Mouse (Mus musculus) midbrain, embryonic 10.5 days (tissue): ENCODE measurements around the gene Micall1. TPM values are rescaled to one million over a fixed set of nuclear protein-coding genes. Genes with fewer than 3 reads are reported as not detected.
A peak's percentile ranks its signal among the peaks of the same experiment; 100 is the strongest.

ENCODE experiments used
- DNase-seq: peaks from one replicate; pipeline ENCODE4 v3.0.0-alpha.2; 2017; ENCODE audit warnings: low spot score
- H3K27ac ChIP-seq: fragments of 300-500 bp; sonication (generic); replicated peaks from 2 replicates; pipeline ENCODE4 v1.5.1; 2016; ENCODE audit warnings: mild to moderate bottlenecking
- H3K27me3 ChIP-seq: fragments of 300-500 bp; sonication (generic); 2 replicates; pipeline ENCODE4 v1.6.1; 2016; ENCODE audit warnings: low read depth, mild to moderate bottlenecking; ENCODE audit not compliant: poor library complexity, severe bottlenecking
- H3K36me3 ChIP-seq: fragments of 300-500 bp; sonication (generic); 2 replicates; pipeline ENCODE4 v1.6.1; 2016; ENCODE audit warnings: mild to moderate bottlenecking, moderate library complexity
- H3K4me1 ChIP-seq: fragments of 300-500 bp; sonication (generic); 2 replicates; pipeline ENCODE4 v1.6.1; 2016
- H3K4me3 ChIP-seq: fragments of 300-500 bp; sonication (generic); 2 replicates; pipeline ENCODE4 v1.5.1; 2016; ENCODE audit warnings: mild to moderate bottlenecking, moderate library complexity
- H3K9me3 ChIP-seq: fragments of 300-500 bp; sonication (generic); replicated peaks from 2 replicates; pipeline ENCODE4 v1.6.1; 2016; ENCODE audit warnings: mild to moderate bottlenecking
- WGBS: fragments of 180-500 bp; shearing (Covaris S2); methylation state at CpG from one replicate; pipeline ENCODE4 v1.1.7; 2016; 5-methylcytosine and 5-hydroxymethylcytosine counted together
- polyA plus RNA-seq: library from polyadenylated mRNA; unstranded; fragments of >200 nt; fragmentation: Nextera tagmentation; extraction: Ambion mirVana; gene quantifications from 2 replicates; pipeline ENCODE4 v1.2.1, GENCODE M21; 2016

Gene Micall1
- polyA plus RNA-seq, 1 experiment from 2014 or later, result 5.2 TPM

- no peaks in the 10 kb centered on the region for H3K27me3 ChIP-seq
- peaks cover 38% of the 10 kb centered on the region for H3K36me3 ChIP-seq
- WGBS, result under 1% methylated on average over 49 of the region's 49 CpGs
- H3K4me3 ChIP-seq, result peak within 1 kb of the TSS; percentile 96
- peak within 1 kb of the TSS; percentile 89 for H3K27ac ChIP-seq
- peak; percentile 92 for DNase-seq
- no peaks in the 10 kb centered on the region for H3K9me3 ChIP-seq
- peaks cover 31% of the 10 kb centered on the region for H3K4me1 ChIP-seq
These were observed 33.7 kb upstream of the Micall1 start, which contains the start of gene Eif3l for GRCm38 (mm10) chr15:79074913-79075532. TSS of gene Eif3l (plus strand) at chr15:79075179.

GRCm38 (mm10) chr15:79075658-79076365, 32.9 kb upstream of the Micall1 start:
- Histone ChIP-seq H3K27ac (peak overlapping the region; percentile 89), H3K9me3 (no peaks in the 10 kb centered on the region), H3K4me3 (peak overlapping the region; percentile 96), H3K27me3 (no peaks in the 10 kb centered on the region), H3K4me1 (peaks cover 31% of the 10 kb centered on the region), H3K36me3 (peaks cover 46% of the 10 kb centered on the region)
- 41% methylated on average over 15 of the region's 15 CpGs for WGBS
- no peak for DNase-seq

DNA sequence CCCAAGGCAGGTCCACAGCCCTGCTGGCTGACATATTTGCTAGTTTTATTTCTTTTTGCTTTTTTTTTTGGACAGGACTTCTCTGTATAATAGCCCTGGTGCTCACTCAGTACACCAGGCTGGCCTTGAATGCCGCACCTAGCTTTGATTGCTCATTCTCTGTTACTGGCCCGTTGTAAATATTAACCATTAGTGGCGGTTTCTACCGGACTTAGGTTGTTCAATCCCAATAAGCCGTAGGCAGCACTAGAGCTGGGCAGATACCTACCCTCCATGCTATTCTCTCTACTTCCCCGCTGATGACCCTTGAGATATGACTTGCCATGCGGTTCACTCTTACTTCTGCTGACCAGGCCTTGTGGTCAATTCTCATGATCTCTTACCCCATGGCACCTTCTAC, 29.1 kb upstream of the Micall1 start:
- peaks cover 83% of the 10 kb centered on the region for H3K36me3 ChIP-seq

GRCm38 (mm10) chr15:79092284-79092683, 16.4 kb upstream of the Micall1 start:
- Histone ChIP-seq H3K27ac (no peak overlapping the region), H3K9me3 (no peaks in the 10 kb centered on the region), H3K27me3 (no peaks in the 10 kb centered on the region), H3K4me3 (no peak overlapping the region), H3K4me1 (0 out of 2 replicates have a peak, but pooled peaks cover 3% of the 10 kb centered on the region), H3K36me3 (peaks cover 92% of the 10 kb centered on the region)
- WGBS, result 94% methylated on average over 6 of the region's 6 CpGs
- DNase-seq, result no peak

More for the DNA sequence above, 29.1 kb upstream of the Micall1 start:
- no peak for DNase-seq
- WGBS, result 95% methylated on average over 7 of the region's 7 CpGs
- no peaks in the 10 kb centered on the region for H3K27me3 ChIP-seq
- peaks cover 24% of the 10 kb centered on the region for H3K4me1 ChIP-seq
- H3K27ac ChIP-seq, result no peak overlapping the region
- no peak overlapping the region for H3K4me3 ChIP-seq
- H3K9me3 ChIP-seq, result no peaks in the 10 kb centered on the region

DNA sequence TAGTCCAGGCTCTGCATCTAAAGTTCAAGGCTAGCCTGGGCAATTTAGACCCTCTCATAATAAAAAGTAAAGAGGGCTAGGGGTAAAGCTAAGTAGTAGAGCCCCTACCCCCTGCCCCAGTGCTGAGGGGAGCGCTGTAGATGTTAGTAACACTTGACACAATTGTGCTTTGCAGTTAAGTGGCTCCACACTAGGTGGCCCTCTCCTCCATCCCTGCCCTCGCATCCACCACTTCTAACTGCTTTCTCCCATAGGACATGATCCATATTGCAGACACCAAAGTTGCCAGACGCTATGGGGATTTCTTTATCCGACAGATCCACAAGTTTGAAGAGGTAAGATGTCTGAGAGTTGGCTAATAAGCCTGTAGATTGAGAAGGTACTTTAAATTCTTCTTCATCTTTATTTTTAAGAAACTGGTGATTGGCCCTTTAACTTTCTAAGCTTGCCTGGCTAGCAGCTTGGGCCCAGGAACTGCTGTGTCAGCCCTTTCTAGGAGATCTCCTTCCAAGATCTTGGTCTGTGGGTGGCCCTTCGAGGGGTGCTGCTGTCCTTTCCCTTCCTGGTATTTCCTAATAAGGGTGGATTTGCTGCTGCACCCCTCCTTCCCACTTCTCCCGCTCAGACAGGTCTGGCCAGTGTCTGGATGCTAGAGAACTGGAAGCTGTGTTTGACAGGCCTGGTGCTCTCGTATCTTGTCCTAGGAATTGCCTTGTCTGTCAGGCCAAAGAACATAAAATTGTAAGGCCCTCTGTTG, 15.4 kb upstream of the Micall1 start:
- no peaks in the 10 kb centered on the region for H3K9me3 ChIP-seq
- 84% methylated on average over 7 of the region's 7 CpGs for WGBS
- DNase-seq, result no peak
- peaks cover 84% of the 10 kb centered on the region for H3K36me3 ChIP-seq
- H3K27ac ChIP-seq, result no peak overlapping the region
- peaks cover 11% of the 10 kb centered on the region for H3K4me1 ChIP-seq
- no peaks in the 10 kb centered on the region for H3K27me3 ChIP-seq
- H3K4me3 ChIP-seq, result no peak overlapping the region

- no peak for DNase-seq
- Histone ChIP-seq H3K4me3 (no peak overlapping the region), H3K27me3 (no peaks in the 10 kb centered on the region), H3K27ac (no peak overlapping the region), H3K36me3 (peaks cover 62% of the 10 kb centered on the region), H3K4me1 (peaks cover 17% of the 10 kb centered on the region), H3K9me3 (no peaks in the 10 kb centered on the region)
- 96% methylated on average over 5 of the region's 5 CpGs for WGBS
These were observed 13.2 kb upstream of the Micall1 start for GRCm38 (mm10) chr15:79095483-79095882.

- Histone ChIP-seq H3K4me3 (no peak overlapping the region), H3K9me3 (no peaks in the 10 kb centered on the region), H3K27me3 (no peaks in the 10 kb centered on the region), H3K27ac (no peak overlapping the region), H3K36me3 (peaks cover 51% of the 10 kb centered on the region), H3K4me1 (peaks cover 17% of the 10 kb centered on the region)
- no peak for DNase-seq
- WGBS, result 74% methylated on average over 3 of the region's 3 CpGs
These were observed 12.1 kb upstream of the Micall1 start for GRCm38 (mm10) chr15:79096556-79096955.

DNA sequence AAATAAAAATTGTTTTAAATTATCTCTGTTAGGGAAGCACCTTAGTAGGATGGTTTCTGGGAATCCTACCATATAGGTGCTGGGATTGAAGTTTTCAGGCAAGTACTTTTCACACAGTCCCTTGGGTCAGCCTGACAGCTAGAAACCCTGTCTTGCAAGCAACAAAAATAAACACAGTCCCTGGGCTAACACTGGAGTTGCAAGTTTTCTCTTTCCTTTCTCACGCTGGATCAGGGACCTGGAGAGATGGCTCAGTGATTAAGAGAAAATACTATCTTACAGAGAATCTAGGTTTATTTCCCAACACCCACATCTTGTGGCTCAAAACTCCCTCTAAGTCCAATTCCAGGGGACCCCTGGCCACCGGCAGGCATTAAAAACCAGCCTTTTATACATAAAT, 11.6 kb upstream of the Micall1 start:
- WGBS, result 46% methylated on average over 2 of the region's 2 CpGs
- no peaks in the 10 kb centered on the region for H3K9me3 ChIP-seq
- no peak overlapping the region for H3K4me3 ChIP-seq
- no peak for DNase-seq
- no peaks in the 10 kb centered on the region for H3K27me3 ChIP-seq
- H3K4me1 ChIP-seq, result peaks cover 17% of the 10 kb centered on the region
- H3K27ac ChIP-seq, result no peak overlapping the region
- H3K36me3 ChIP-seq, result peaks cover 46% of the 10 kb centered on the region

DNA sequence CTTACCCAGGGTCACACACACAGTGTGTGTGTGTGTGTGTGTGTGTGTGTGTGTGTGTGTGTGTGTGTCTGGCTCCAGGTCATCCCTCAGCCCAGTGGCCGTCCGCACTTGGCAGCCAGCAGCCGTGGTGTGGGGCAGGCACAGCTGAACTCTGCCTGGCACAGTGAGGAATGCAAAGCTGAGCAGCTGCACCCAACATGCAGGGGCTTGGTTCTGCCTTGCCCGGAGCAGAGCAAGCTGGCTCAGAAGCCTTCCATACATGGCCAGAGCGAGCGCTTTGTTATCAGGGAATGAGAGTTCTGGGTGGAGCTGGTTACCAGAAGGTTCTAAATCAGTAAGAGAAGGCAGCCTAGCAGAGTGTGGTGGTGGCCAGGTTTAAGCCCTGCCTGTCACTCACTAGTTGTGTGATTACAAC, 11.1 kb upstream of the Micall1 start:
- peaks cover 17% of the 10 kb centered on the region for H3K4me1 ChIP-seq
- H3K36me3 ChIP-seq, result peaks cover 41% of the 10 kb centered on the region
- H3K27me3 ChIP-seq, result no peaks in the 10 kb centered on the region
- no peak overlapping the region; the same call in 1 of the 2 replicates for H3K27ac ChIP-seq
- H3K4me3 ChIP-seq, result no peak overlapping the region
- H3K9me3 ChIP-seq, result no peaks in the 10 kb centered on the region
- no peak for DNase-seq
- WGBS, result 73% methylated on average over 6 of the region's 6 CpGs

GRCm38 (mm10) chr15:79098220-79098619, 10.5 kb upstream of the Micall1 start:
- Histone ChIP-seq H3K27ac (0 out of 2 replicates have a peak overlapping the region, but pooled peaks have one; percentile 14), H3K27me3 (no peaks in the 10 kb centered on the region), H3K4me3 (no peak overlapping the region), H3K4me1 (peaks cover 17% of the 10 kb centered on the region), H3K9me3 (no peaks in the 10 kb centered on the region), H3K36me3 (peaks cover 35% of the 10 kb centered on the region)
- WGBS, result 65% methylated on average over 5 of the region's 5 CpGs
- no peak for DNase-seq

DNA sequence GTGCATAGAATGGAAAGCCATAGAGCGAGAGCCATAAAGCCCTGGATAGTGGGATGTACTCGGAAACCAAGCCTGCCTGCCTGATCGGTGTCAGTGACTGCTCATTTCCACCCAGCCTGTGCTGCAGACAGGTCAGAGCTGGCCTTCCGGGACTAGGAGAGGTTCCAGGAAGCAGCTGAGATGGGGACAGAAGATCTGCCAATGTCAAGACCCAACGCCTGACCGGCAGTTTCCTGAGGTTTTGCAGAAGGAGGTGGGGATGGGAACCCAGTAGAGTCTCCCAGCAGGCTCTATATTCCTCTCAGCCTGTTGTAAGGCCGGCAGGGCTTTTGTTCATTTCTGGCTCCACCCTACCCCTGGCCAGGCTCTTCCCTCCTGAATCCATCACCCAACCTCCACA, 9.8 kb upstream of the Micall1 start:
- Histone ChIP-seq H3K4me3 (no peak overlapping the region), H3K27ac (no peak overlapping the region), H3K36me3 (peaks cover 28% of the 10 kb centered on the region), H3K27me3 (no peaks in the 10 kb centered on the region), H3K9me3 (no peaks in the 10 kb centered on the region), H3K4me1 (peaks cover 17% of the 10 kb centered on the region)
- WGBS, result 57% methylated on average over 7 of the region's 7 CpGs
- no peak for DNase-seq

GRCm38 (mm10) chr15:79099456-79099855, 9.2 kb upstream of the Micall1 start:
- no peak for DNase-seq
- no peaks in the 10 kb centered on the region for H3K27me3 ChIP-seq
- H3K36me3 ChIP-seq, result peaks cover 22% of the 10 kb centered on the region
- H3K27ac ChIP-seq, result no peak overlapping the region
- 61% methylated on average over 4 of the region's 4 CpGs for WGBS
- H3K9me3 ChIP-seq, result no peaks in the 10 kb centered on the region
- no peak overlapping the region for H3K4me3 ChIP-seq
- peaks cover 17% of the 10 kb centered on the region for H3K4me1 ChIP-seq
